Mouse (Mus musculus): Measurements from ENCODE around the gene Nf1.

Gene Nf1

GRCm38 (mm10) chr11:79460756-79461450 lies 121.4 kb downstream of the Nf1 start:
- no peak for DNase-seq (ENCODE audit: low spot score)

- DNase-seq (ENCODE audit: low spot score) = no peak
Observed at GRCm38 (mm10) chr11:79468097-79468496, 128.6 kb downstream of the Nf1 start.

GRCm38 (mm10) chr11:79483392-79483791 lies 143.9 kb downstream of the Nf1 start:
- DNase-seq (ENCODE audit: low spot score) = no peak

GRCm38 (mm10) chr11:79483876-79484528 lies 144.5 kb downstream of the Nf1 start:
- DNase-seq (ENCODE audit: low spot score) = no peak

DNA sequence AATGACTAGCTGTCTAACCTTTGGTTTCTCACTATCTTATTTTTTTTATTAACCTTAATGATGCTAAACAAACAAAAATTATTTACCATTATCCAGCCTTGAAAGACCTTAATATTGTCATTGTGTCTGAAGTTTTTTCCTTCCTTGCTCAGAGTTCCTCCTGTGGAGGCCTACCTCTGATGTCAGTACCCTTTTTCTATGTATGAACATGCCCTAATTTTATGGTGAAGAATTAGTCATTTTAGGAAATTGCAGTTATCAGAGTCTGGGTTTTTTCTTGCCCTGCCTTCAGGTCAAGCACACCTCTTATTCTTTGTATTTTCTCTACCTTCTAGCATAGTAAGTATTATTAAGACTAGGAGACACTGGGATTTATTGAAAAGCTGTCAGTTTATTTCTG lies 145.2 kb downstream of the Nf1 start:
- DNase-seq (ENCODE audit: low spot score) = no peak

- DNase-seq (ENCODE audit: low spot score) = no peak
Observed at GRCm38 (mm10) chr11:79494976-79495800, 155.7 kb downstream of the Nf1 start.

- no peak for DNase-seq (ENCODE audit: low spot score)
Observed at GRCm38 (mm10) chr11:79502917-79503316, 163.4 kb downstream of the Nf1 start.

DNA sequence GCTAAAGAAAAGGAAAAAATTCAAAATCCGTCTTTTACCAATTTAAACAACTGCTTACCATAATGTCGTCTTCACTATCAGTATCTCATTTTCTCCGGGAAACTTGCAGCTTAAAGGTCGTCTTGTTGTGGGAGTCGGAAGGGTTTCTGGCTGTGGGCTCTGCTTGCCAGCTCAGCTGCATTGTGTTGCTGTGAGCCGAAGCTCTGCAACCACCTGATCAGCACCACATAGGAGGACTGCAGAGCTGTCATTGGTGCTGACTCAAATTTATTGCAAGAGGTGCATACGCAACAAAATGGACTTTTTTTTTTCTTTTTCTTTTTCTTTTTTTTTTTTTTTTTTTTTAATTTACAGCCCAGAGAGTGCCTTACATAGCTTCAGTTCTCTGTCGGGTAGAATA lies 164.4 kb downstream of the Nf1 start, which contains the start of gene Omg:
TSS of gene Omg (minus strand) at position 240 of the 400 bp plus-strand sequence.
- no peak for DNase-seq (ENCODE audit: low spot score)

- DNase-seq (ENCODE audit: low spot score) = no peak
Observed at GRCm38 (mm10) chr11:79504506-79504905, 165.0 kb downstream of the Nf1 start.

GRCm38 (mm10) chr11:79511970-79512369 lies 172.5 kb downstream of the Nf1 start:
- DNase-seq (ENCODE audit: low spot score) = no peak

GRCm38 (mm10) chr11:79515331-79515730 lies 175.8 kb downstream of the Nf1 start:
- no peak for DNase-seq (ENCODE audit: low spot score)

GRCm38 (mm10) chr11:79515798-79516197 lies 176.3 kb downstream of the Nf1 start:
- no peak for DNase-seq (ENCODE audit: low spot score)

DNA sequence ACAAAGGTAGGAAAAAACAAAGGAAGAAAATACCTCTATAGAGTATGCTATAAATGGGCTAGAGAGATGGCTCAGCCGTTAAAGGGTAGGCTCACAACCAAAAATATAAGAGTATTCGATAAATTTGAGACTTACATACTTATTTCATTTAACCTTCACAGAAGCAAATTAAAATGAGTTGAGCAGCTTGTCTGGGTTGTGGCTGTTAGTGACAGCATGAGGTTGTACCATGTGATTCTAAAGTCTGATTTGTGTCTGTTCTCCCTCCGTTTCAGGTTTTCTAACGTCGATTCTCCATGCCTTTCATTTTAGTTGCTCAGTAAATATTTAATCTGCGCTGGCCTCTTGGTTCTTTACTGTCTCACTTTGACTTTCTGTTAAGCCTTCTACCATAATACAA lies 179.8 kb downstream of the Nf1 start:
- DNase-seq (ENCODE audit: low spot score) = no peak

DNA sequence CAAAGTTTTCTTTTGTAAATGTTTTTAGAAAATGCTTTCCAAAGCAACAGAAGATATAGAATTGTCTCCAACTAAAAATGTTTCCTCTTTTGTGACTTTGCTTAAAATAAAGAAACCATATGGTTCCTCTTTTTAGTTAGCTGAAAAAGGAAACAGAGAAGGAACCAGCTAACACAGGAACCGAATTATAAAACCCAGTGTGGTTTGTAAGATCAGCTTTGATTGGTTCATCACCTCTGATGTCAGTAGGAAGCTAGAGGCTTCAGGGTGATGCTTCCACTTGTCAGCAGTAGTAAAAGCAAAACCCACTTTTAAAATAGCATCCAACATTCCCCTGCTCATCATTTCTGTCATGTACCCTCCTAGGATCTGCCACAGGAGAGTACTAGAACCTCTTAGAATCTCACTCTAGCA lies 180.4 kb downstream of the Nf1 start:
- no peak for DNase-seq (ENCODE audit: low spot score)

DNA sequence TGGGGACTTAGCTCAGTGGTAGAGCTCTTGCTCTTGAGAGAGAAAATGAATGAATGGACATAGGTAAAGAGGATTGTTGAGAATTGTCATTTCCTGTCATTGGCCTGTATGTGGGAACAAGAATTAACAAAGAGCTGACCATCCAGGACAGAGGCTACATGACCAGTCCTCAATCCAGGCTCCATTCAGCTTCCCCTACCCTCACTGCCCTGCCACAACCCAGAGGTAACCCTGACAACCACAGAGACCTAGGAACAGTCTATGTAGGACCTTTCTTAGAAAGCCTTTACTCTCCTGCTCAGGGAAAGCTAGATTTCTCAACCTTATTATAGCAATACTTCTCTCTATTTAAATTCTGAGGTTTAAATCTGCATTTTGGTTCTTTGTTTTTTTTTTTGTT lies 181.3 kb downstream of the Nf1 start:
- no peak for DNase-seq (ENCODE audit: low spot score)

DNA sequence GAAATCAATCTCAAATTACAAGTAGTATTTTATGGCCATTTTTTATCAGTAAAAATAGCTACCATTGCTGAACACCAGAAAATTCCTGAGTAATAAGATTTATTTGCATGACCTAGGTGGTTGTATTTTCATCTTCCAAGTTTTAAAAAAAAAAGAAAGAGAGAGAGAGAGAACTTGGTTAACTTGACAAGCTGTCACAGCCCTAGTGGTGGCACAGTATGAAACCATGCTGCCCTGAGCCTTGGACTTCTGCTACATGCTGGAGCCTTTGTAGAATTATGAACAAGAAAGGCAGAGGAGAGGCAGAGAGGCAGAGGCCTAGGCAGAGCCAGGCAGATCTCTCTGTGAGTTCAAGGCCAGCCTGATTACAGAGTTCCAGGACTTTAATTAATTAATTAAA lies 182.4 kb downstream of the Nf1 start:
- no peak for DNase-seq (ENCODE audit: low spot score)

DNA sequence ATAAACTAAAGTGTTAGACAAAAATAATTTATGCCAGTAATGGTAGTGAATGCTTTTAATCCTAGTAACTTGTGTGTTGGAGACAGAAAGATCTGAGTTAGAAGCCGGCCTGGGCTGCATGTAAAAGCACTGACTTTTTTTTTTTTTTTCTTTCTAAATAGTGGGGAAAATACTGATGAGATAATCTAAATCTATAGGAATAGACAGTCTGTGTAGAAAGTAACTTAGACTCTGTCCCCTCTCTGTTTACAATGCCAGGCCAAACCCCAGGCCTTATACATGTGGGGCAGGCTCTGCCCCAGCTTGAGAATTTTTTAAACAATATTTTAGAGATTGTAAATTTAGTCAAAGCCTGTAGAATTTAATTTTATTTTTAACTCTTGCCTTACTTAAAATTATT lies 183.5 kb downstream of the Nf1 start:
- no peak for DNase-seq (ENCODE audit: low spot score)

- DNase-seq (ENCODE audit: low spot score) = no peak
Observed at GRCm38 (mm10) chr11:79523560-79524309, 184.2 kb downstream of the Nf1 start, which contains the start of gene Evi2b. Evi2b (minus strand) TSS chr11:79523762.

DNA sequence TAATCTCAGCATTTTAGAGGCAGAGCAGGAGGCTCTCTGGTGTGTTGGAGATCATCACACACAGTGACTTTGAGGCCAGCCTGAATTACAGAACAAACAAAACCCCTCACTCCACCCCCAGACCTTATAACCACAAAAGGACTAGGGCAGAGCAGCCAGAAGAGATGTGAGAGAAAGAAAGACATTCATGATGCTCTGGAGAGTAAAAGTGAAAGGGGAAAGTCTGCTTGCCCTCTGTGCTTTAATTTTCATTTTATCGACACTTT lies 184.8 kb downstream of the Nf1 start:
- no peak for DNase-seq (ENCODE audit: low spot score)

DNA sequence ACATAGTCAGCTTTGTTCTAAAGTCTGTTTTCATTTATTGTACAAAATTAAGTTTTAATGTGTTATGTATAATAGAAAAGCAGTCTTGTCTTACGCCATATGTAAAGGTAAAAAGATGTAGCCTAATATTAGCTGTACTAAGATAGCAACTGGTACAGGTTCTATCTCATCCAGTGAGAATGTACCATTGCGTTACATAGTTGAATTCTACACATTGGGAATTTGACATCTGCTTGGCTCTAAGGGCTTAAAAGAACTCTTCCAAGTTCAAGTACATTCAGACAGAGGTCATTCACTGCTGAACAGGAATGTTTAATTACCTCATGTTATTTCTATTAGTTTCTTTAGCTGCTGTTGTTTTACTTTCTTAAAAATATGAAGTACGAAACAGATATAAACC lies 187.1 kb downstream of the Nf1 start:
- no peak for DNase-seq (ENCODE audit: low spot score)

DNA sequence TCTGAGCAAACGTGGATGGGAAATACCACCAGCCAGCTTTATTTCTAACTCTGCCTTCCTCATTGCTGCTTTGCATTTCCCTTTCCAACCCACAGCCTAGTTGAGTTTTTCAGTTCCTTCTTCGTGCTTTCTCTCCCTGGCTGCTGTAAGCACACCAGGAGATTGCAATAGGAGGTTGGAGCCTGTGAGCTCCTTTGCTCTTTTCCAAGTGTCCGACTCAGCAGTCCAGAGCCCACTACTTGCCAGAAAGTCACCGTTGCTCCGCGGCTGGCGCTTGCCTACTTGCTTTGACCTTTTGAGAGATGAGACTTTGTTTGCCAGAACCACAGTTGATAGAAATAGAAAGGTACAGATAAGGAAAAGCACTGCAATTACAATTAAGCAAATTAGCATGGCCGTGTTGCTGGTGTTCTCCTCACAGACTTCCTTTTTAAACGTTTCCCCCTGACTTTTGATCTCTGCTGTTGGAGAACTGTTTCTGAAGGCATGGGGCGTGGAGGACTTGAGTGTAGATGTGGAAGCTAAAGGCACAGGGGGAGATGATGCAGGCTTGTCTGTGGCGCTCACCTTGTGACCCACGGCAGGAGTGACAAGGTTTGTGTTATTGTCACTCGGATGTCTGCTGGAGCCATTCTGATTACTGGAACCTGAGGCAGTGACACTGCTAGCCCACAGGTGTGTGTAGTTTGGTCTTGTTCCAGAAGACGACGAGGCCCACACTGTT lies 187.7 kb downstream of the Nf1 start:
- no peak for DNase-seq (ENCODE audit: low spot score)

Measured in embryo, embryonic 10 days (tissue).